Mouse (Mus musculus) liver, adult 2 months (tissue): ENCODE results near the gene Ell2. TPM values are rescaled to one million over a fixed set of nuclear protein-coding genes. Genes with fewer than 3 reads are reported as not detected.

ENCODE experiments used
- DNase-seq: peaks from one replicate; pipeline ENCODE4 v3.0.0-alpha.2; 2011; ENCODE audit warnings: low read depth, low spot score; ENCODE audit errors: extremely low read depth
- H3K27ac ChIP-seq: fragments of 200-500 bp; replicated peaks from 2 replicates; pipeline ENCODE4 v1.5.1; 2012; ENCODE audit warnings: low read depth, mild to moderate bottlenecking, control low read depth, inconsistent platforms, low read length; ENCODE audit not compliant: insufficient read depth
- H3K27me3 ChIP-seq: fragments of 200-500 bp; 2 replicates; pipeline ENCODE4 v1.6.1; 2012; ENCODE audit warnings: mild to moderate bottlenecking, moderate library complexity, low read length, inconsistent platforms; ENCODE audit not compliant: control insufficient read depth, insufficient read depth
- H3K36me3 ChIP-seq: fragments of 200-500 bp; 2 replicates; pipeline ENCODE4 v1.6.1; 2012; ENCODE audit warnings: low read length, inconsistent platforms; ENCODE audit not compliant: control insufficient read depth, insufficient read depth
- H3K4me1 ChIP-seq: fragments of 200-500 bp; 2 replicates; pipeline ENCODE4 v1.6.1; 2011; ENCODE audit warnings: low read length; ENCODE audit not compliant: control insufficient read depth, insufficient read depth
- H3K4me3 ChIP-seq: fragments of 200-500 bp; 2 replicates; pipeline ENCODE4 v1.5.1; 2011; ENCODE audit warnings: low read depth, mild to moderate bottlenecking, control low read depth, low read length, moderate library complexity; ENCODE audit not compliant: insufficient read depth
- H3K79me2 ChIP-seq: fragments of 200-500 bp; 2 replicates; pipeline ENCODE4 v1.6.1; 2012; ENCODE audit warnings: inconsistent platforms, mild to moderate bottlenecking, low read length, moderate library complexity; ENCODE audit not compliant: control insufficient read depth, insufficient read depth
- H3K9ac ChIP-seq: fragments of 200-500 bp; 2 replicates; pipeline ENCODE4 v1.6.1; 2012; ENCODE audit warnings: low read depth, mild to moderate bottlenecking, control low read depth, inconsistent platforms, low read length
- CTCF ChIP-seq: fragments of 200-500 bp; IDR thresholded peaks from 2 replicates; pipeline ENCODE4 v1.5.1; 2011; ENCODE audit warnings: low read depth, low read length, control low read depth
- POLR2A ChIP-seq: fragments of 200-500 bp; IDR thresholded peaks from 2 replicates; pipeline ENCODE4 v1.6.1; 2011; ENCODE audit warnings: low read length, control low read depth; ENCODE audit not compliant: insufficient read depth; ENCODE audit errors: extremely low read depth
- WGBS: fragments of 180-500 bp; shearing (Covaris S2); methylation state at CpG from one replicate; pipeline ENCODE4 v1.1.7; 2018; 5-methylcytosine and 5-hydroxymethylcytosine counted together
- polyA plus RNA-seq: library from polyadenylated mRNA; depleted of rRNA; stranded (reverse); fragments of >200 nt; gene quantifications from 2 replicates; pipeline ENCODE4 v1.2.3, GENCODE M21; 2012
- total RNA-seq: library from RNA; depleted of rRNA; stranded (reverse); fragments of >200 nt; gene quantifications from 2 replicates; pipeline ENCODE4 v1.2.3, GENCODE M21; 2014

Ell2 gene
- total and polyA plus RNA-seq, 2 experiments, result 8.6 to 48.2 TPM

- peaks cover 13% of the 10 kb centered on the region for H3K36me3 ChIP-seq
- no peaks in the 10 kb centered on the region for H3K27me3 ChIP-seq
- no peak overlapping the region for H3K27ac ChIP-seq
- peaks cover 8% of the 10 kb centered on the region; the same call in 1 of the 2 replicates for H3K4me1 ChIP-seq
- DNase-seq, result no peak
- H3K79me2 ChIP-seq, result peaks cover 7% of the 10 kb centered on the region
- TF ChIP-seq CTCF, result no peak
- TF ChIP-seq POLR2A, result no peak
- H3K9ac ChIP-seq, result no peak overlapping the region
- 77% methylated on average over 1 of the region's 1 CpGs for WGBS
- no peak overlapping the region for H3K4me3 ChIP-seq
Observed at GRCm38 (mm10) chr13:75727932-75728331, 21.4 kb downstream of the Ell2 start.

GRCm38 (mm10) chr13:75729834-75730233 is 23.3 kb downstream of the Ell2 start:
- Histone ChIP-seq H3K9ac (no peak overlapping the region), H3K4me3 (no peak overlapping the region)

GRCm38 (mm10) chr13:75730717-75731116 is 24.2 kb downstream of the Ell2 start:
- H3K79me2 ChIP-seq, result peaks cover 3% of the 10 kb centered on the region; the same call in 1 of the 2 replicates
- DNase-seq, result peak; percentile 45
- no peak overlapping the region for H3K9ac ChIP-seq
- no peak overlapping the region for H3K4me3 ChIP-seq
- H3K4me1 ChIP-seq, result peaks cover 5% of the 10 kb centered on the region; the same call in 1 of the 2 replicates
- H3K27ac ChIP-seq, result no peak overlapping the region
- no peak for TF ChIP-seq CTCF
- TF ChIP-seq POLR2A, result no peak
- peaks cover 11% of the 10 kb centered on the region for H3K36me3 ChIP-seq
- H3K27me3 ChIP-seq, result no peaks in the 10 kb centered on the region

More at GRCm38 (mm10) chr13:75729834-75730233, 23.3 kb downstream of the Ell2 start:
- no peak for DNase-seq
- Histone ChIP-seq H3K36me3 (peaks cover 13% of the 10 kb centered on the region), H3K4me1 (peaks cover 6% of the 10 kb centered on the region; the same call in 1 of the 2 replicates), H3K27me3 (no peaks in the 10 kb centered on the region), H3K27ac (no peak overlapping the region), H3K79me2 (peaks cover 3% of the 10 kb centered on the region; the same call in 1 of the 2 replicates)
- WGBS, result 78% methylated on average over 1 of the region's 1 CpGs
- TF ChIP-seq CTCF (no peak), POLR2A (no peak)

- Histone ChIP-seq H3K4me3 (no peak overlapping the region), H3K27me3 (no peaks in the 10 kb centered on the region), H3K27ac (no peak overlapping the region), H3K79me2 (peaks cover 6% of the 10 kb centered on the region; the same call in 1 of the 2 replicates), H3K9ac (no peak overlapping the region), H3K36me3 (peaks cover 6% of the 10 kb centered on the region), H3K4me1 (peaks cover 10% of the 10 kb centered on the region; the same call in 1 of the 2 replicates)
- no peak for TF ChIP-seq POLR2A
- TF ChIP-seq CTCF, result no peak
- no peak for DNase-seq
- 80% methylated on average over 3 of the region's 3 CpGs for WGBS
Observed at GRCm38 (mm10) chr13:75733594-75734161, 27.1 kb downstream of the Ell2 start.

- Histone ChIP-seq H3K79me2 (peaks cover 10% of the 10 kb centered on the region; the same call in 1 of the 2 replicates), H3K9ac (no peak overlapping the region), H3K36me3 (peaks cover 5% of the 10 kb centered on the region), H3K27ac (no peak overlapping the region), H3K4me3 (no peak overlapping the region), H3K4me1 (peaks cover 12% of the 10 kb centered on the region; the same call in 1 of the 2 replicates), H3K27me3 (no peaks in the 10 kb centered on the region)
- DNase-seq, result no peak
- WGBS, result 87% methylated on average over 5 of the region's 5 CpGs
- TF ChIP-seq POLR2A (no peak), CTCF (no peak)
Observed at GRCm38 (mm10) chr13:75734231-75734630, 27.7 kb downstream of the Ell2 start.

GRCm38 (mm10) chr13:75735606-75736005 is 29.0 kb downstream of the Ell2 start:
- TF ChIP-seq CTCF, result no peak
- no peak for TF ChIP-seq POLR2A
- DNase-seq, result no peak
- no peak overlapping the region for H3K27ac ChIP-seq
- WGBS, result 85% methylated on average over 1 of the region's 1 CpGs
- H3K4me3 ChIP-seq, result no peak overlapping the region
- H3K9ac ChIP-seq, result no peak overlapping the region
- H3K79me2 ChIP-seq, result peaks cover 12% of the 10 kb centered on the region; the same call in 1 of the 2 replicates
- H3K27me3 ChIP-seq, result no peaks in the 10 kb centered on the region
- peaks cover 11% of the 10 kb centered on the region; the same call in 1 of the 2 replicates for H3K4me1 ChIP-seq
- H3K36me3 ChIP-seq, result peaks cover 5% of the 10 kb centered on the region
